Mouse (Mus musculus) skeletal muscle tissue, adult 2 months (tissue): Measurements from ENCODE around the gene Hspb11.

Source experiments
- DNase-seq: peaks from one replicate; pipeline ENCODE4 v3.0.0-alpha.2; 2012; ENCODE audit warnings: low read depth, low spot score

Hspb11 gene

DNA sequence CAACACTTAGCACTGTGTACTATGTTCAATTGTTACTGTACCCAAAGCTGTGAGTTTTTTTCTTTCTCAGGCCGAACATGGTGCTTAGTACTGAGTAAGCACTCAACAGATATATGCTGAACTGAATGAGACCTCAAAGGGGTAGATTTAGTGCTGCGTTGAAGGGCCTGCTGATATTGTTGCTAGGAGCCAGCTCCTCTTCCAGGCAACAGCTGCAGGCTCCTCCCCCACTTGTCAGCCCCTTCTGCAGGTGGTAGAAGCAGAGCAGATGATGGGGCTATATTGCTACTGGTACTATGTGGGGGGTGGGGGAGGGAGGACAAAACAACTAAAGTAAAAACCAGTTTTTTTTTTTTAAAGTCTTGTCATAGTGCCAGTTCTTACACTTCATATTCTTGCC, 3.9 kb upstream of the Hspb11 start:
- no peak for DNase-seq

DNA sequence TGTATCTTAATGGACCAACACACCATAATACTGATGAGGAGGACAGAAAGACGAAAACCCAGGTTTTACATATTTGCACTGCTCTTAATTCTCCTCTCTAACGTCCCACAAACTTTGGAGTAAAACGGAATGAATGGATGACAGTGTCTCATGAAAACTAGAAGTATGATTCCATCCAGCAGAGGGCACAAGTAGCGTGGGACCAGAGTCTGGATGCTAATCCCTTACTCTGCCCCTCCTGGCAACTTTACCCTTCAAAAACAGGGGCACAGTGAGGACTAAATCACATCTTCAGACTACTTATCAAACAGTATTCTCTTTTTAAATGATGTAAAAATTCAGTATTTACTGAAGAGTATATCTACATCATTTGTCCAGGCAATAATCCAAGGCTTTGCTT, 2.9 kb upstream of the Hspb11 start:
- DNase-seq, result no peak

DNA sequence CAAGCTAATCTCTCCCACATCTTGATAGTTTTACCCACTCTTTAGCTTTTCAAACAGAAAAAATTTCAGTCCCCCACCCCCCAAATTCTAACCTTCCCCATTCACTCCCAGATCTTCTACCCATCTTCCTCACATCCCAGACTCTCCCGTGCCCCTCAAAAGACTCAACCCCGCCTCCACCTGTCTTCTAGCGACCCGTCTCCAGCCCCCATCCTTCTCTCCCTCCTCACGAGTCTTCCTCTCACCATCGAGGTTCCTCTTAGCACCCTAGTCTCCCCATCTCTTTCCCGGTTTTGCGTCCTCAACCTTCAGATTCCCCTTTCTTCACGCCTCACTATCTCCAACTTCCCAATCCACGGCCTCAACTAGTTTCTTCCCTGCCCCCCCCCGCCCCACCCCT, 871 bp upstream of the Hspb11 start:
- no peak for DNase-seq

DNA sequence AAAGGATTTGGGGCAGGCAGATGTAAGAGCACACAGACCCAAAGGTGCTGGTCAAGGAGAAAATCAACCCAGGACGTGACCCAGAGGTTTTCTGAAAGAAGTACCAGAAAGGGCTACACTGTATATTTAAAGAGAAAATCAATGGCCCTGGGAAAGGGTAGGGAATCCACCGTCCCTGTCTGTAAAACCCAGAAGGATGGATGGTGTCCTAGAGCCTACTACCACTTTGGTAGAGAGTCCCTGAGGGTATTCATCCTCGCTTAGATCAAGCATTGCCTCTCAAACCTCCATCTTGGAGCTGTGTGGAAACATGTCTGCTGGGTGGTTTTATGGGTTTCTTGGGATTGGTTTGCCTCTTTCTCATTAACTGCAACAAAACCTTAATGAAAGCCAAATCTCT, 1.0 kb downstream of the Hspb11 start:
- no peak for DNase-seq

DNA sequence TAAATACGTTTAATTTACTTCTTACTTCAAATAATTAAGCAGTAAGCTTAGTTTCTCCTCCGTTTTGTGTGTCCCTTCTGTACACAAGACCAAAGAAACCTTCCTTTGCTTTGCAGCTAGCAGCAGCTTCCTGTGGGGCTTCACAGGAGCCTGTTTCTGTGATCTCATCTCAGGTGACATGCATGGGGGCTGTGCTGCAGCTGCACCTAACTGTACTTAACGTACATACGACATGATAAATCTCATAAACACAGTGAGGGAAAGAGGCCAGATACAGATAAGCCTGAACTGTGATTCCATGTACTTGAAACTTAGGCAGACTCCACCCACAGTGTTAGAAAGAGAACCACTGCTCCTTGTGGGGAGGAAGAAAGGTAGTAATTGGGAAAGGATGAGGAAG, 6.6 kb downstream of the Hspb11 start:
- no peak for DNase-seq

DNA sequence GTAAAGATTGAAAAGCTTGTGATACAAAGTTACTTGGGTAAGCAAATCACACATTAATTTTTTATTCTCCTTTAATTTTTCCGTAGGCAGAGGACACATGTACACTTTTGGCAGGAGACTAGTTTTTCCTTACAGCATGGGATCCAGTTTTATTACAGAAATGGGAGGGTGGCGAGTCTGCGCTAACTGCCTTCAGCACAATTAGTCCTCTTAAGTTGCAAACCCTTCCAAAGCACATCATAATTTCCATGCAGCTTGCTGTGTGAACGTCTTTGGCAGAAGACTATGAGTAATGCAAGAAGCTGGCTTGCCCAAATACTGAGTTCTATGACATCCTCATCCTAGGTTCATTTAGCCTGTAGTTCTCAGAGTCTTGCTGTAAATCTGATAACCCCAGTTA, 20.3 kb downstream of the Hspb11 start:
- no peak for DNase-seq

DNA sequence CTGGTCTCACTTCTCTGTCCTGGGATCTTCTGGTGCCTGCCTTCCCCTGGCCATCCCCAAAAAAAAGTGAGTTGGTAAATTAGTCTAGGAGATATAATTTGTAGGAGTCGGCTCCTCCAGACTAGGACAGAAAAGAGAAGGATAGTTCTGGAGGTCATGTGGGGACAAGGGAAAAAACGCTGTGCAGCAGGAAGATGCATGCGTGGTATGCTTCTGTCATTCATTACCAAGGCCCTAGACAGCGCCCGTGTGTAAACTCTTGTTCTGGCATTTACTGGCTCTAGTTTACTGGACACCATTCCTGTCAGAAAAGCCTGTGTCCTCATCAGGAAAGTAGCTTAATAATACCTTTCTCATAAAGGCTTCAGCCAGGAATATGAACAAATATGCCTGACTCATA, 21.1 kb downstream of the Hspb11 start:
- no peak for DNase-seq

DNA sequence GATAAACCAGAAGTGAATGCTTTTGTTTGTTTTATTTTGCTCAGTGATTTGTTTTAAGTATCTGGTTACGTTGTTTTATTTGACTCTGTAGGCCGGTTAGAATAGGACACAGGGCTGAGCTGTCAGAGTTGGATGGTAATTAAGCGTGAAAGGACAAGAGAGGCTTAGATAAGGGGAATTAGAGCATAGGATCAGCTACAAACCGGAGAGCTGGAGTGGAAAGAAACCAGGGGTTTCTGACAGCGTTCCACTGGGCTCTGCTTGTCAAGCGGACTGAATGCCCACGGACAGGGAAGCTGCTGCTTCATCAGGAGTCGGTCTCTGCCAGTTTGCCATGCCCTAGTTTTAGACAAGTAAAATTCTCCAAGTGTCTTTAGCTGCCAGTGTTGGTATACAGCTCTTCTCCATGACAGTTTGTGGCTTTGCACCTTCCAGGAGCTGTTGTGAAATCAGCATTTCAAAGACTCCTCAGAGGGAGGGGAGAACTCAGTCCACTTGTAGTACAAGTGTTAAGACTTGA, 24.9 kb downstream of the Hspb11 start:
- DNase-seq, result peak; percentile 13

DNA sequence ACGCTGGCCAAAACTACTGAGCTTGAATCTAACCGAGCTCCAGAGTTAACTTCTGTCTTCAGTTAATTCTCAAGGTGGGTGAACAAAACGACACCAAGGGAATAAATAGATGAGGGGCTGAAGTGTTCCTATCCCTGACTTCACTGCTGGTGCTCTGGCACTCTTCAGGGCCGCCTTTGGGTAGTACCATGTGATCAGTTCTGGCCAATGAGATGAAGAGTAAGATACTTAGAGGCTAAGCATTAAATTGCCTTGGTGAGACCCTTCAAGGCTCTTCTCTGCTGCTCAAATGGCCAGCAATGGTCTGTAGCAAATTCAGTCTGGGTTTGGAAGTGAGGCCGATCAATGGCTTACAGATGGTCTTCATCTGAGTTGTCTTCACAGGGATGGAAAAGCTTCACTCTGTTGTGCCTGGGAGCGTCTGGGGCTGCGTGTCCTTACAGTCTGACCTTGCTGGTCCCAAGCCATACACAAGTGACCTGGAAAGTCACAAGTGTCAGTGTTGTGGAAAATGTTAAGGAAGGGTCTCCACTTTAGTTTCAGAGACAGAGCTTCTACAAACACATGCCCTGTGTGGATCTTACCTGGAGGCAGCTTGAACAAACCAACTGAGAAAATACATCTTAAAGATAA, 27.6 kb downstream of the Hspb11 start:
- no peak for DNase-seq

DNA sequence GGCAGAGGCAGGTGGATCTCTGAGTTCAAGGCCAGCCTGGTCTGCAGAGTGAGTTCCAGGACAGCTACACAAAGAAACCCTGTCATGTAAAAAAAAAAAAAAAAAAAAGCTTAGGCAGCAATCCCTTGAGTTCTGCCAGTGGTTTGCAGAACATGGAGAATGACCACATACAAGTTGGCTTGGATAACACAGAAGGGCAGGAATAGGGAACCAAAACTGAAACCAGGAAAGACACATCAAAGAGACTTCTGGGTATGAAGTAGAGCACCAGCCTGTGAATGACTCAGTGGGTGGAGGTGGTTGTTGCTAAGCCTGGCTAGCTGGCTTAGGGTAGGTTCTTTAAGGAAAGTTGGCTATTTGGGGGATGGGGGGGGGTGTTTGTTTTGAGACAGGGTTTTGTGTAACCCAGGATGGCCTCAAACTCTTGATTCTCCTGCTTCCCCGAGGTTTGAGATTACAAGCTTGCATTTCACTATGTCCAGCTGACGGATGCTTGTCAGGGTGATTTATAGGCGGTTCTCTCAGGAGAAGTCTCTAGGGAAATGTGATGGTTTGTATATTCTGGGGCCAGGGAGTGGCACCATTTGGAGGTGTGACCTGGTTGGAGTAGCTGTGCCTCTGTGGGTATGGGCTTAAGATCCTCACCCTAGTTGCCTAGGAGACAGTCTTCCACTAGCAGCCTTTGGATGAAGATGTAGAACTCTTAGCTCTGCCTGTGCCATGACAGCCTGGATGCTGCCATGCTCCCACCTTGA, 32.2 kb downstream of the Hspb11 start:
- peak; percentile 39 for DNase-seq

DNA sequence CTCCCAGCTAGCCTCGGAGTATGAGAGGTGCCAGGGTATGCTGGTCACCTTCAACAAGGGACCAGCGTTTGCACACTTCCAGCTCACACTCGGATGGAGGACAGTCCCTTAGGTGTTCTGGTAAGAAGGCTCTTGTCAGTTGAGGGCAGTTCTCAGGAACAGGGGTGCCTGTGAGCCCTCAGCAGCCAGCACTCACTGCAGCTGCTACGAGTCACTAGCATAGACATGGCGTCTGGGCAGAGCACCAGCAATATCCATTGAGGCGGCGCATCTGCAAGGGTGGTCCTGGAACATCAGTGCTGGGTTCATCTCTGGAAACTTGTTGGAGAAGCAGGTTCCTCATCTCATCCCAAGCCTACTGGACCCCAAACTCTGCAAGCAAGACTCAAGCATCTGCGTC, 33.0 kb downstream of the Hspb11 start:
- no peak for DNase-seq

DNA sequence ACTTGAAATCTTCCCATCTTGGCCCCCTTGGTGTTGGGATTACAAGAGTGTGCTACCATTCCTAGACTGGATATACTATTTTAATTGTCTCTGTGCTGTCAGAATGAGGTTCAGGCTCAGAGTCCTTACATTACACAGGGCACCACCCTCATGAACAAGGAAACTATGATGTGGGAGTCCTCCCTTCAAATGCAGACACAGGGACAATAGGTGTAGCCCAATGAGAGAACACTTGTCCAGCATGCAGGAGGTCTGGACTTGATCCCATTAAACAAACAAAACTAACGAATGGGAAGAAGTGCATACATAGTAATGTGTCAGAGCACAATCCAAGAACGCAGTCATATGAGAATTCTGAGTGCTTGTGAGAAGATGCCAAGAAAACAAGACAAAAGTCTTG, 34.1 kb downstream of the Hspb11 start:
- no peak for DNase-seq

DNA sequence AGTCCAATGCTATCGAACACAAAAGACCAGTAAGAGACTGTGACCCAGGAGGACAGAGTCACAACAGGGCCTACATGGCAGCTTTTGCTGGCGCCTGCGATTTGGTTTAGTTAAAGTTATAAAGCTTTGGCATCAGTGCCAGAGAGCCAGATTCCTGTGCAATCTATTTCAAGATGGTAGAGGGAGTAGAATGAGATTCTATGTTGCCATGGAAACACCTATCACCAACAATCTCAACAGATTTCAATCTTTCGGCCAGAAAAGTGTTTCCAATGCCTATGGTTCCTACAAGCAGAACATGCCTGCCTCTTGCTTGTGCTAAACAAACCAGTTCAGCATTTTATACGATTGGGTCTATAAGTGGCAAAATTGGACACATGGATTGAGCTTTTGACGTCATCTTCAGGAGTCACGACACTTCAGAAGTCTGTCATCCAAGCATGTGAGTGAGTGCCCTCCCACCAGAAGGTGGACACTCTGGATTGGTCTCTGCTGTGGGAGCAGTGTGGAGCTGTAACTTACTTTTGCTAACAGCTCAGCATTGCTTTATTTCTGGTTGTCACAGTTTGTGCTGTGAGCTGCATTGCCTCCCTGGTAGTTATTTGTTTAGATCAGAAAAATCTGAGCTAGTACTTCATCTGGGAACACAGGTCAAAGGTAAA, 38.3 kb downstream of the Hspb11 start:
- DNase-seq, result no peak

DNA sequence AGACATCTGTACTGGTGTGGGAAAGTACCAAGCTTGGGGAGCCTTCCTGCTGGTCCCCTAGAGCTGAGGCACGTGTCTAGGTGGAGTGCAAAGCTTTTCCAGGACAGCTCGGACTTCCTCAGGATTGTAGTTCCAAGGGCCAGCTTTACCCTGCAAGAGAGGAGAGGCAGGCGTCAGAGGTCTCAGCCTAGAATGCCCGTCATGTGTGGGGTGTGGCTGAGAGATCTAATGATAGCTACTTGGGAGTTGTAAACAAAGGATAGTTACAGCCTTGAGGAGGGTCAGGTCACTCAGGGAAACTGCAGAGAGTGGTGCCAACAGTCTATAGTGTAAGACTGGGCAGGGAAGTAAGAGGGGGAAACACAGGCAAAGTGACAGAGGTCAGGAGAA, 38.9 kb downstream of the Hspb11 start:
- DNase-seq, result no peak

DNA sequence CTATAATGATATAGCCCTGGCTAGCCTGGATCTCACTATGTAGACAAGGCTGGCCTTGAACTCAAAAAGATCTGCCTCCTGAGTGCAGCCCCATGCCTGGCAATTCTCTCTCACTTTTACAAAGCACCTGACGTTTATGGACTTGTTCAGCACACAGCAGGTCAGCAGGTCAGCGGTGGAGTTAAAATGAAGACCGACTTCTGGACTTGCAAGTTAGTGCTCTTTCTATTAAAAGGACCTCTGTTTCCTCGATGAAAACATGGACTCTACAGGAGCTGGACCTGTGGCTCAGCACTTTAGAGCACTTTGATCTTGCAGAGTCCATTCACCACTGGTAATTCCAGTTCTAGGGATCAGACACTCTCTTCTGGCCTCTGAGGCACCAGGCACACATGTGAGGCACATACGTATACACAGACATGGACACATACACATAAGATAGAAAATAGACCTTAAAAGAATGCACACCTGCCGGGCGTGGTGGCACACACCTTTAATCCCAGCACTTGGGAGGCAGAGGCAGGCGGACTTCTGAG, 44.7 kb downstream of the Hspb11 start:
- DNase-seq, result no peak

DNA sequence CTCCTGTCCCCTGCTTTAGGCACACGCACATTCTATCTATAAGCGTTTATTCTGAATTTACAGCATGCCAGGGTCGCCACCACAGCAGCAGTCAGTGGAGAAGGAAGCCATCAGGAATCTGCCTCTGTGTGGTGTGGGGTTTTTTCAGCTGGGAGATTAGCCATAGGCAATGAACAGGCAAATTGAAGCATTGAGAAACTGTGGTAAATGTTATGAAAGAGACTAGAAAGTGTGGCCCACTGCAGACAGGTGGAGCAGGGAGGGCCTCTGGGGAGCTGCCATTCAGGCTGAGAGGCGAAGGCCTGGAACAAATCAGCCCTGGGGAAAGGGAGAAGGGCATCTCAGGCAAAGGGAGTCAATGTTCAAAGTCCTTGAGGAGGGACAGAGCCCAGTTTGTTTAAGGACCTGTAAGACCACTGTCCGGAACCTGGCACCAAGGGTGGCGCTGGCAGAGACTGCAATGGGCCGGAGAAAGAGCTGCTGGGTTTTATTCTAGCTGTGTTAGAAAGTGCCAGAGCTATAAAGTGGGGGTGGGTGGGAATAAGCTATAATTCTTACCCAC, 46.5 kb downstream of the Hspb11 start:
- DNase-seq, result no peak

DNA sequence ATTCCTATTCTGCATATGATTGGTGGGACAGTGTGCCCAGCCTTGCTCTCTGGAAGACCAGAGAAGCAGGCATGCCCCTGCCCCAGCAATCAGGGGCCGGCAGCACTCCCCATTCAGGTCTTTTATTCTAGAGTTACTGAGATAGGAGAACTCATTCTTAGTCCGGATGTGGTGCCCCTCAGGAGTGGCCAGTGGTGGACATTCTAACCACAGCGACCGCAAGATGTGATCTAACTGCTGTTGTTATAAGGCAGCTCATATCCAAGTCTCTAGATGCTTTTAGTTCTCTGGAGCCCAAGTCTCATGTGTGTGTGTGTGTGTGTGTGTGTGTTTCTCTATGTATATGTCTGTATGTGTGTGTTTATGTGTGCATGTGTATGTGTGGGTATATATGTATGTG, 47.0 kb downstream of the Hspb11 start:
- DNase-seq, result no peak

DNA sequence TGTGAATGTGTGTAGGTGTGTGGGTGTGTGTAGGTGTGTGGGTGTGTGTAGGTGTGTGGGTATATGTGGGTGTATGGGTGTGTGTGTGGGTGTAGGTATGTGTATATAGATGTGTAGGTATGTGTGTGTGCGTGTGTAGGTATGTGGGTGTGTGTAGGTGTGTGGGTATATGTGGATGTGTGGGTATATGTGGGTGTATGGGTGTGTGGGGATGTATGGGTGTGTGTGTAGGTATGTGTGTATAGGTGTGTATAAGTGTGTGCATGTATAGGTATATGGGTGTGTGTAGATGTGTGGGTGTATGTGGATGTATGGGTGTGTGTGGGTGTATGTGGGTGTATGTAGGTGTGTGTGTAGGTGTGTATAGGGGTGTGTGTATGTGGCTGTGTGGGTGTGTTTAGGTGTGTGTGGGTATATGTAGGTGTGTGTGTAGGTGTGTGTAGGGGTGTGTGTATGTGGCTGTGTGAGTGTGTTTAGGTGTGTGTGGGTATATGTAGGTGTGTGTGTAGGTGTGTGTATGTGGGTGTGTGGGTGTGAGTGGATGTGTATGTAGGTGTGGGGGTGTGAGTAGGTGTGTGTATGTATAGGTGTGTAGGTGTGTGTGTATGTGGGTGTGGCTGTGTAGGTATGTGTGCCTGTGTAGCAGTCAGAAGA, 47.6 kb downstream of the Hspb11 start:
- DNase-seq, result no peak

DNA sequence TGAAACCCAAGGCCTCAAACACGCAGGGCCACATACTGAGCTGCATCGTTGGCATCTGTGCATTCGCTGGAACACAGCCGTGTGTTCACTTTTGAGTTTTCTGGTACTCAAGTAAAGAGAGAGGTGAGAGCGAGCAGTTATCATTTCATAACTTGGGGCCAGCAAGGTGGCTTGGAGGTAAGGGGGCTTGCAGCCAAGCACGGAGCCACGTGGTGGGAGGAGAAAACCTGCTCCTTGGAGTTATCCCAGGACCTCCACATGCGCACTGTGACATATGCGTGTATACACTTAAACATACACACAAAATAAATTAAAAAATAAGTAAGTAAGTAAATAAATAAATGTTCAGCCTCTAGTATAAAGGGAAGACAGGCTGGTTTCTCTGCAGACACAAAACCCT, 48.8 kb downstream of the Hspb11 start:
- DNase-seq, result no peak

DNA sequence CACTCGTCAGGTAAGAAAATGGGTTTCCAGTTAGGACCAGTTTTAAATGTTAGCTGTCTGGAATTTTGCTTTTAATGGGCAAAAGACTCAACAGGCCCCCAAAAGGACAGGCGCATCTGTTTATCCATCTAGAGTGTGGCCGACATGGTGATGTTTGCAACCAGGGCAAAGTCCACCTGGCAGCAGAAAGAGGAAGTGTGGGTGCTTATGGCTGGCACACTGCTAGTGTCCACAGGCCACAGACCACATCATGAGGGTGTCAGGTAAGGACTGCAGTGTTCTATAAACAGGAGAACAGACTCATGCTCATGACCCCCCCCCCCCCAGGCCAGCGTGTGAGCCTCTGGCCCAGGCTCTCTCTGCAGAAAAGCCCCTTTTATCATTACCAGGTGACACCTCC, 49.4 kb downstream of the Hspb11 start:
- no peak for DNase-seq

DNA sequence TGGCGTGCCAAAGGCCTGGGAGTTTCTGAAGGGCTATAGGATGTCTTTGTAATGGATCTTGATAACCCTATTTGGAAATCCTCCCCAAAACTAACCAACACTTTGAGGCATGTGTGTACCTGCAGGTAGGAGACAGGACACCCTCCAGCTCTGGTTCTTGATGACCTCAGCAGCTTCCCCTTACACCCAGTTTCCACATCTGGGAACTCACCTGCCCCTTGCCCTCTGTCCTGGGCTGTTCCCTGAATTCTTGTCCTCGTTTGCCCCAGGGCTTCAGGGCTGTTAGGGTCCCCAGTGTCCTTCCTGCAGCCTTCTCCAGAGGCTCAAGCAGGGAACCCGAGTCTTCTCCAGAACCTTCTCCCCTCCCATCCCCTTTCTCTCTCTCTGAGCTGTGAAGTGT, 50.1 kb downstream of the Hspb11 start:
- no peak for DNase-seq

DNA sequence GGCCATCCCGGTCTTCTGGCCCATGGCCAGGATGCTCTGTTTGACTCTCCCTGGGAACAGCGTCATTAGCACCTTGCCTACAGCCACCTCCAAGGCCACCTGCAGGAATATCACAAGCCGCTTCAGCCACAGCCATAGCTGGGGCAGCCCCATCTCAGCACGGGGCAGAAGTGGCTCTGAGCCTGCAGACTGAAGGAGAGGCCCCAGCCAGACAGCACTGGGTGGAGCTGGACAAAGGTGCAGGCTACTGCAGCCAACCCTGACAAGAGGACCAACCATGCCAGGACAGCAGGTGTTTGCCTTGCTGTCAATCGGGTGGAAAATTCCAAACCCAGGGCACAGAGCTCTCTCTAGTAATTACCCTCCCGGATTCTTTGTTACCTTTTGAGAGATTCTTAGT, 53.6 kb downstream of the Hspb11 start, which contains the start of gene Dio1:
Gene Dio1 (minus strand): TSS at position 204 of the 400 bp plus-strand sequence.
- no peak for DNase-seq
